8 mouse cellular contexts compared by ENCODE assay signal in genomic region chr10:80661149-80661548, GRCm38 (mm10). TPM values are rescaled to one million over a fixed set of nuclear protein-coding genes. Genes with fewer than 3 reads are reported as not detected.
DNase-seq lines count a peak whose midpoint lies in the region.

No protein-coding gene starts in this region.

- intact Hi-C loops in left cerebral cortex, postnatal 4 days (cut with DNase I) = no loop called here

- DNase-seq in adrenal gland, postnatal 14 days = peak; percentile 81
- no peak for DNase-seq in adrenal gland, adult 8-10 months
- DNase-seq in left cerebral cortex, postnatal 4 days = peak; percentile 56
- no peak for DNase-seq in left cerebral cortex, adult 9 months (ENCODE audit: low spot score in 2 of 2)
- DNase-seq in kidney, adult 8-10 months = peak; percentile 76 to 80
- DNase-seq in natural killer cell, adult 2 months (ENCODE audit: low spot score in 2 of 2) = peak; percentile 65 to 83
- no peak for DNase-seq in right cerebral cortex, postnatal 10 days (ENCODE audit: low spot score in 2 of 2)
- DNase-seq in right cerebral cortex, postnatal 14 days = no peak

RNA-seq across cellular contexts. Expression of gene Btbd2, which starts 4.3 kb away (rescaled TPM):
- total RNA-seq in adrenal gland, postnatal 14 days (2021) = 53.5 and 58.0 TPM in 2 replicates
- 10 to 100 TPM; 63.4 to 94.6 (median 79.1) TPM for total RNA-seq in adrenal gland, adult 8-10 months (2022)
- total RNA-seq in left cerebral cortex, postnatal 4 days (2021) = 10 to 100 TPM; 80.9 to 83.2 TPM

RNA-seq across cellular contexts. Expression of gene Mknk2, which starts 16.8 kb away (rescaled TPM):
- 224 and 226 TPM in 2 replicates for total RNA-seq in adrenal gland, postnatal 14 days (2021)
- total RNA-seq in adrenal gland, adult 8-10 months (2022) = 100 to 1,000 TPM; 106 to 157 (median 123) TPM
- 10 to 100 TPM; 61.6 to 67.1 TPM for total RNA-seq in left cerebral cortex, postnatal 4 days (2021)

RNA-seq across cellular contexts. Expression of gene Csnk1g2, which starts 38.5 kb away (rescaled TPM):
- 105 and 108 TPM in 2 replicates for total RNA-seq in adrenal gland, postnatal 14 days (2021)
- 100 to 1,000 TPM; 157 to 173 (median 165) TPM for total RNA-seq in adrenal gland, adult 8-10 months (2022)
- total RNA-seq in left cerebral cortex, postnatal 4 days (2021) = 100 to 1,000 TPM; 130 to 138 TPM

RNA-seq across cellular contexts. Expression of gene Mob3a, which starts 40.6 kb away (rescaled TPM):
- total RNA-seq in adrenal gland, postnatal 14 days (2021) = 12.8 and 24.1 TPM in 2 replicates
- total RNA-seq in adrenal gland, adult 8-10 months (2022) = 10 to 100 TPM; 16.2 to 33.5 (median 25.7) TPM
- 10 to 100 TPM; 52.0 to 52.1 TPM for total RNA-seq in left cerebral cortex, postnatal 4 days (2021)

RNA-seq across cellular contexts. Expression of gene Izumo4, which starts 40.8 kb away (rescaled TPM):
- total RNA-seq in adrenal gland, postnatal 14 days (2021) = 12.1 and 12.6 TPM in 2 replicates
- 10 to 100 TPM; 19.3 to 46.2 (median 33.3) TPM for total RNA-seq in adrenal gland, adult 8-10 months (2022)
- total RNA-seq in left cerebral cortex, postnatal 4 days (2021) = 10 to 100 TPM; 46.3 to 53.6 TPM

Comparison
In these comparisons a context has a peak if more than half of its experiments do, and no peak if none do; other contexts are left out.
1. DNase-seq: peak in adrenal gland, postnatal 14 days (single experiment), left cerebral cortex, postnatal 4 days (single experiment), kidney, adult 8-10 months (2 of 2) and natural killer cell, adult 2 months (2 of 2); none in adrenal gland, adult 8-10 months (single experiment), left cerebral cortex, adult 9 months (0 of 2), right cerebral cortex, postnatal 10 days (0 of 2) and right cerebral cortex, postnatal 14 days (single experiment).